8 mouse cellular contexts compared by ENCODE assay signal in the genomic region with DNA sequence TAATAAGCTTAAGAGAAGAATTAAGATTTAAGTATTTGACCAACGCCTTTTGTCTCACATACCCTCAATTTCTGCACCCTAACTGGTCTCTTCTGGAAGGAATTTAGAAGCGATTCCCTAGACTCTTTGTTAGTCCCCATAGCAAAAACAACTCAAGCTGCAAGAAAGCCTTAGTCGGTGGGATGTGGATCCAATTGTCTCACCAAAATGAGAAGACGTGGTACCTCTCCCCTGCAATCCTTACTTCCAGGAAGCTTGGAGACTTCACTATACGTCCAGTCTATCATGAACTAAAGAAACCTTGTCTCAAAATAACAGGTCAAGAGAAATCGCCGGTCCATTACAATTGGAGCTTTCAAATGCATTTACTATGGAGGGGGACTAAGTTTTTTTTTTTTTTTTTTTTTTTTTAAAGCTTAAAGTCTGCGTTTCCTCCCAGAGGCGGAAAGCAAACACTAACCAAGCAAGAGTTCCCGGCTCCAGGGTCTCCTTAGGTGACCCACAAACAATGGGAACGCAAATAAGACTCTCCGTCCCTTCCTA. TPM values are rescaled to one million over a fixed set of nuclear protein-coding genes. Genes with fewer than 3 reads are reported as not detected.
DNase-seq lines count a peak whose midpoint lies in the region; ATAC-seq and TF ChIP-seq lines count a peak whose summit lies in the region.

No protein-coding gene starts in this region.

- under 1% methylated on average over 12 of the region's 12 CpGs for WGBS in forebrain, postnatal 0 days
- WGBS in liver, postnatal 0 days (ENCODE audit: insufficient replicate concordance): 3% methylated on average over 12 of the region's 12 CpGs

- H3K4me1 ChIP-seq in ES-Bruce4 (ENCODE audit: control insufficient read depth, insufficient read depth, low read length): no peaks in the 10 kb centered on the region
- no peaks in the 10 kb centered on the region for H3K4me1 ChIP-seq in forebrain, postnatal 0 days (ENCODE audit: insufficient read depth)
- peaks cover 10% of the 10 kb centered on the region for H3K4me1 ChIP-seq in liver, postnatal 0 days (ENCODE audit: insufficient read depth)

- H3K36me3 ChIP-seq in ES-Bruce4 (ENCODE audit: control insufficient read depth, insufficient read depth, low read length, poor library complexity, severe bottlenecking): peaks cover 29% of the 10 kb centered on the region
- peaks cover 21% of the 10 kb centered on the region for H3K36me3 ChIP-seq in forebrain, postnatal 0 days (ENCODE audit: insufficient read depth)
- H3K36me3 ChIP-seq in liver, postnatal 0 days (replicated peaks; ENCODE audit: insufficient read depth, low read length): peaks cover 22% of the 10 kb centered on the region

- H3K4me3 ChIP-seq in ES-Bruce4 (ENCODE audit: low read depth, low read length): peak overlapping the region; percentile 63
- H3K4me3 ChIP-seq in forebrain, postnatal 0 days (ENCODE audit: low read depth, low read length): peak overlapping the region; percentile 90
- H3K4me3 ChIP-seq in liver, postnatal 0 days (ENCODE audit: low read depth, low read length): peak overlapping the region; percentile 90

- intact Hi-C loops in heart, postnatal 36 days (cut with DNase I): no loop called here

- H3K9ac ChIP-seq in ES-Bruce4 (ENCODE audit: low read depth, poor library complexity, severe bottlenecking): peak overlapping the region; percentile 89
- H3K9ac ChIP-seq in forebrain, postnatal 0 days: peak overlapping the region; percentile 89
- peak overlapping the region; percentile 50 for H3K9ac ChIP-seq in liver, postnatal 0 days (replicated peaks)

- TF ChIP-seq POLR2A in ES-Bruce4 (IDR thresholded peaks at IDR 0.05; ENCODE audit: insufficient read depth, low read length): no peak

- TF ChIP-seq CTCF in ES-Bruce4 (IDR thresholded peaks at IDR 0.05; ENCODE audit: low read depth, low read length): no peak
- TF ChIP-seq CTCF in forebrain, postnatal 0 days (IDR thresholded peaks at IDR 0.05; ENCODE audit: low read depth): no peak
- TF ChIP-seq CTCF in liver, postnatal 0 days (IDR thresholded peaks at IDR 0.05; ENCODE audit: low read depth): no peak

- ATAC-seq in forebrain, postnatal 0 days: no peak
- ATAC-seq in liver, postnatal 0 days: no peak

- H3K27ac ChIP-seq in ES-Bruce4 (ENCODE audit: insufficient read depth, low read length): peak overlapping the region; percentile 97
- peak overlapping the region; percentile 93 for H3K27ac ChIP-seq in forebrain, postnatal 0 days (ENCODE audit: low read depth, low read length)
- peak overlapping the region; percentile 58; the same call in 1 of the 2 replicates for H3K27ac ChIP-seq in liver, postnatal 0 days (ENCODE audit: low read depth)

- no peaks in the 10 kb centered on the region for H3K9me3 ChIP-seq in ES-Bruce4 (replicated peaks; ENCODE audit: control insufficient read depth, insufficient read depth, low read length, poor library complexity, severe bottlenecking)
- H3K9me3 ChIP-seq in forebrain, postnatal 0 days (ENCODE audit: low read length): no peaks in the 10 kb centered on the region
- no peaks in the 10 kb centered on the region for H3K9me3 ChIP-seq in liver, postnatal 0 days (ENCODE audit: low read length)

- DNase-seq in heart, adult 8-10 months (ENCODE audit: low spot score): peak; percentile 5
- DNase-seq in heart, postnatal 36 days: no peak
- DNase-seq in forebrain, postnatal 0 days: no peak
- no peak for DNase-seq in liver, postnatal 0 days
- no peak for DNase-seq in layer of hippocampus, adult 18-20 months (ENCODE audit: low spot score in 2 of 2)
- DNase-seq in urinary bladder, postnatal 14 days (ENCODE audit: low spot score): no peak
- DNase-seq in urinary bladder, adult 18-20 months (ENCODE audit: low spot score in 2 of 2): no peak

- H3K27me3 ChIP-seq in ES-Bruce4 (ENCODE audit: control insufficient read depth, insufficient read depth, low read length, poor library complexity, severe bottlenecking): no peaks in the 10 kb centered on the region
- no peaks in the 10 kb centered on the region for H3K27me3 ChIP-seq in forebrain, postnatal 0 days (ENCODE audit: insufficient read depth, low read length)
- no peaks in the 10 kb centered on the region for H3K27me3 ChIP-seq in liver, postnatal 0 days (ENCODE audit: insufficient read depth, low read length)

- peak overlapping the region; percentile 62 for H3K4me2 ChIP-seq in forebrain, postnatal 0 days (ENCODE audit: low read depth)
- peak overlapping the region; percentile 85 for H3K4me2 ChIP-seq in liver, postnatal 0 days (ENCODE audit: low read depth, low read length)

- no peak for TF ChIP-seq EP300 in ES-Bruce4 (IDR thresholded peaks at IDR 0.05; ENCODE audit: insufficient read depth, low read depth, low read length)
- TF ChIP-seq EP300 in liver, postnatal 0 days (IDR thresholded peaks at IDR 0.05; ENCODE audit: low read depth): no peak

RNA-seq across cellular contexts. Expression of a gene that starts 0.5 kb away (rescaled TPM):
- 1 to 10 TPM; 4.5 to 9.5 (median 6.9) TPM for total RNA-seq in heart, adult 8-10 months (2022)
- 1 to 10 TPM; 6.8 to 8.4 TPM for total RNA-seq in heart, postnatal 36 days (2021)
- polyA plus RNA-seq in ES-Bruce4 (2011; ENCODE audit: insufficient read depth, insufficient read length, low read depth, missing spikeins): 51.4 and 55.9 TPM in 2 replicates
- 134 and 139 TPM in 2 replicates for total RNA-seq in forebrain, postnatal 0 days (2014; rRNA removed)
- 47.4 and 68.7 TPM in 2 replicates for polyA plus RNA-seq in forebrain, postnatal 0 days (2015; fragmentation: Nextera tagmentation; extraction: Ambion mirVana)
- 6.4 and 8.2 TPM in 2 replicates for polyA plus RNA-seq in liver, postnatal 0 days (2015; fragmentation: Nextera tagmentation; extraction: Ambion mirVana)
- total RNA-seq in layer of hippocampus, adult 18-20 months (2021): 100 to 1,000 TPM; 174 to 185 TPM

RNA-seq across cellular contexts. Expression of a gene that starts 17.3 kb away (rescaled TPM):
- 10 to 100 TPM; 13.8 to 16.9 (median 15.0) TPM for total RNA-seq in heart, adult 8-10 months (2022)
- 10 to 100 TPM; 11.5 to 13.5 TPM for total RNA-seq in heart, postnatal 36 days (2021)
- 102 and 104 TPM in 2 replicates for polyA plus RNA-seq in ES-Bruce4 (2011; ENCODE audit: insufficient read depth, insufficient read length, low read depth, missing spikeins)
- 32.2 and 41.5 TPM in 2 replicates for total RNA-seq in forebrain, postnatal 0 days (2014; rRNA removed)
- polyA plus RNA-seq in forebrain, postnatal 0 days (2015; fragmentation: Nextera tagmentation; extraction: Ambion mirVana): 29.2 and 31.1 TPM in 2 replicates
- polyA plus RNA-seq in liver, postnatal 0 days (2015; fragmentation: Nextera tagmentation; extraction: Ambion mirVana): 11.1 and 12.7 TPM in 2 replicates
- 10 to 100 TPM; 12.8 to 15.0 TPM for total RNA-seq in layer of hippocampus, adult 18-20 months (2021)

RNA-seq across cellular contexts. Expression of a gene that starts 17.8 kb away (rescaled TPM):
- under 1 TPM; 0.25 to 0.55 (median 0.37) TPM for total RNA-seq in heart, adult 8-10 months (2022)
- total RNA-seq in heart, postnatal 36 days (2021): under 1 TPM; 0.27 to 0.47 TPM
- polyA plus RNA-seq in ES-Bruce4 (2011; ENCODE audit: insufficient read depth, insufficient read length, low read depth, missing spikeins): 34.3 and 36.7 TPM in 2 replicates
- total RNA-seq in forebrain, postnatal 0 days (2014; rRNA removed): 0.77 and 2.1 TPM in 2 replicates
- polyA plus RNA-seq in forebrain, postnatal 0 days (2015; fragmentation: Nextera tagmentation; extraction: Ambion mirVana): 0.90 and 1.1 TPM in 2 replicates
- 1.7 and 1.9 TPM in 2 replicates for polyA plus RNA-seq in liver, postnatal 0 days (2015; fragmentation: Nextera tagmentation; extraction: Ambion mirVana)
- under 1 TPM; 0.25 to 0.42 TPM for total RNA-seq in layer of hippocampus, adult 18-20 months (2021)

RNA-seq across cellular contexts. Expression of a gene that starts 39.8 kb away (rescaled TPM):
- 10 to 100 TPM in 1 of 4 experiments, 1 to 10 TPM in 3; 8.9 to 10.3 (median 9.5) TPM for total RNA-seq in heart, adult 8-10 months (2022)
- total RNA-seq in heart, postnatal 36 days (2021): 1 to 10 TPM; 9.2 to 9.7 TPM
- 27.1 and 28.9 TPM in 2 replicates for polyA plus RNA-seq in ES-Bruce4 (2011; ENCODE audit: insufficient read depth, insufficient read length, low read depth, missing spikeins)
- total RNA-seq in forebrain, postnatal 0 days (2014; rRNA removed): 25.7 and 30.2 TPM in 2 replicates
- polyA plus RNA-seq in forebrain, postnatal 0 days (2015; fragmentation: Nextera tagmentation; extraction: Ambion mirVana): 16.2 and 17.1 TPM in 2 replicates
- polyA plus RNA-seq in liver, postnatal 0 days (2015; fragmentation: Nextera tagmentation; extraction: Ambion mirVana): 4.5 and 4.9 TPM in 2 replicates
- 10 to 100 TPM; 16.3 to 17.8 TPM for total RNA-seq in layer of hippocampus, adult 18-20 months (2021)

RNA-seq across cellular contexts. Expression of a gene that starts 52.5 kb away (rescaled TPM):
- 10 to 100 TPM in 2 of 4 experiments, 1 to 10 TPM in 2; 9.1 to 12.0 (median 10.5) TPM for total RNA-seq in heart, adult 8-10 months (2022)
- 10 to 100 TPM; 12.8 TPM for total RNA-seq in heart, postnatal 36 days (2021)
- polyA plus RNA-seq in ES-Bruce4 (2011; ENCODE audit: insufficient read depth, insufficient read length, low read depth, missing spikeins): 6.3 TPM in 2 replicates
- total RNA-seq in forebrain, postnatal 0 days (2014; rRNA removed): 73.7 and 85.2 TPM in 2 replicates
- polyA plus RNA-seq in forebrain, postnatal 0 days (2015; fragmentation: Nextera tagmentation; extraction: Ambion mirVana): 182 and 186 TPM in 2 replicates
- polyA plus RNA-seq in liver, postnatal 0 days (2015; fragmentation: Nextera tagmentation; extraction: Ambion mirVana): 2.7 TPM in 2 replicates
- 10 to 100 TPM; 44.0 to 47.0 TPM for total RNA-seq in layer of hippocampus, adult 18-20 months (2021)

Comparison
In these comparisons a context has a peak if more than half of its experiments do, and no peak if none do; other contexts are left out.
1. RNA of a gene that starts 0.5 kb away (total RNA-seq): 174 to 185 TPM in layer of hippocampus, adult 18-20 months and 134 to 139 TPM in forebrain, postnatal 0 days; 6.8 to 8.4 TPM in heart, postnatal 36 days and 4.5 to 9.5 TPM in heart, adult 8-10 months; every median in the first group is over 10 times any median in the second.
2. Peak in every context shown above with its lines, with median percentiles within 50 percentile points of each other: H3K27ac ChIP-seq, H3K4me3 ChIP-seq and H3K9ac ChIP-seq.